ENCODE assay signal across 8 mouse cellular contexts in the genomic region with DNA sequence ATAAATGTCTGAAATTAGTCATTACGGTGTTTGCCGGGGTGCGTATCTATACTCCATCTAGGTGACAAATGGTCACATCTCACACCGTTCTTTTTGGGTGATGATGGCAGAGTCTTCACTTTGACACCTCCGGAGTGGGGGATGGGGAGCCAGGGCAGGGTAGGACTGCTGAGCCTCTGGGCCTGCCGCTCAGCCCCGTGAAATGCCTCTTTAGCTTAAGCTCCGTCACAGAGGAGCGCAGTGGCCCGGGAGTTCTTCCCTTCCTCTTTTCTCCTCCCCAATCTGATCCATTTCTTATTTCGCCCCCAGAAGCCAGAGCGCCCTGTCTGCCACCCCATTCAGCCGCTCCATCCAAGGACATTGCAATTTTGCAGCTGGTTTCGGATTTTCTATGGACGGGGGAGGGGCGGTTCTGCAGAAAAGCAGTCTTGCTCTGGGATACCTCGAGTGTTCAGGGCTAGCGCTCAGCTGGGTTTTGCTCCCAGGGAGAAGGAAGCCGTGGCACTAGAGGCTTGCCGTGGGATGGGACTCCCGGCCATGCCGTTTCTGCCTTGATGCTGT. TPM values are rescaled to one million over a fixed set of nuclear protein-coding genes. Genes with fewer than 3 reads are reported as not detected.
DNase-seq lines count a peak whose midpoint lies in the region; ATAC-seq lines count a peak whose summit lies in the region.

No protein-coding gene starts in this region.

- no peak for ATAC-seq in lung, embryonic 15.5 days (ENCODE audit: borderline replicate concordance, extremely low read depth, low FRiP score, low TSS enrichment)
- peak; percentile 12; the same call in 1 of the 2 replicates for ATAC-seq in hindbrain, embryonic 13.5 days (ENCODE audit: low FRiP score)
- no peak for ATAC-seq in neural tube, embryonic 13.5 days (ENCODE audit: low read depth)

- no peak overlapping the region for H3K9ac ChIP-seq in lung, embryonic 15.5 days
- H3K9ac ChIP-seq in hindbrain, embryonic 13.5 days: peak overlapping the region; percentile 21; the same call in 1 of the 2 replicates
- H3K9ac ChIP-seq in neural tube, embryonic 13.5 days: no peak overlapping the region; the same call in 1 of the 2 replicates

- H3K4me3 ChIP-seq in lung, embryonic 15.5 days: no peak overlapping the region
- no peak overlapping the region for H3K4me3 ChIP-seq in hindbrain, embryonic 13.5 days
- H3K4me3 ChIP-seq in neural tube, embryonic 13.5 days: no peak overlapping the region

- H3K36me3 ChIP-seq in lung, embryonic 15.5 days: no peaks in the 10 kb centered on the region
- H3K36me3 ChIP-seq in hindbrain, embryonic 13.5 days: no peaks in the 10 kb centered on the region
- no peaks in the 10 kb centered on the region for H3K36me3 ChIP-seq in neural tube, embryonic 13.5 days

- H3K27me3 ChIP-seq in lung, embryonic 15.5 days: peaks cover 44% of the 10 kb centered on the region
- H3K27me3 ChIP-seq in hindbrain, embryonic 13.5 days: 0 out of 2 replicates have a peak, but pooled peaks cover 5% of the 10 kb centered on the region
- peaks cover 5% of the 10 kb centered on the region; the same call in 1 of the 2 replicates for H3K27me3 ChIP-seq in neural tube, embryonic 13.5 days

- H3K4me2 ChIP-seq in lung, embryonic 15.5 days: peak overlapping the region; percentile 35
- H3K4me2 ChIP-seq in hindbrain, embryonic 13.5 days: peak overlapping the region; percentile 38
- H3K4me2 ChIP-seq in neural tube, embryonic 13.5 days: peak overlapping the region; percentile 29

- WGBS in lung, embryonic 15.5 days: 13% methylated on average over 22 of the region's 22 CpGs
- WGBS in hindbrain, embryonic 13.5 days: 7% methylated on average over 22 of the region's 22 CpGs
- 12% methylated on average over 22 of the region's 22 CpGs for WGBS in neural tube, embryonic 13.5 days

- no peaks in the 10 kb centered on the region for H3K9me3 ChIP-seq in lung, embryonic 15.5 days
- no peaks in the 10 kb centered on the region for H3K9me3 ChIP-seq in hindbrain, embryonic 13.5 days
- no peaks in the 10 kb centered on the region for H3K9me3 ChIP-seq in neural tube, embryonic 13.5 days

- H3K4me1 ChIP-seq in lung, embryonic 15.5 days: peaks cover 12% of the 10 kb centered on the region; the same call in 1 of the 2 replicates
- H3K4me1 ChIP-seq in hindbrain, embryonic 13.5 days (replicated peaks): peaks cover 85% of the 10 kb centered on the region
- peaks cover 81% of the 10 kb centered on the region for H3K4me1 ChIP-seq in neural tube, embryonic 13.5 days (replicated peaks)

- DNase-seq in embryo, embryonic 11 days: peak; percentile 57
- DNase-seq in embryo, embryonic 9.5 days (ENCODE audit: extremely low spot score): no peak
- no peak for DNase-seq in lung, postnatal 36 days
- no peak for DNase-seq in cerebellum, adult 9-10 months
- DNase-seq in thymus, postnatal 10 days (ENCODE audit: low spot score in 2 of 2): no peak

- H3K27ac ChIP-seq in lung, embryonic 15.5 days: no peak overlapping the region
- peak overlapping the region; percentile 69 for H3K27ac ChIP-seq in hindbrain, embryonic 13.5 days
- H3K27ac ChIP-seq in neural tube, embryonic 13.5 days (replicated peaks): peak overlapping the region; percentile 33; the same call in 1 of the 2 replicates

RNA-seq across cellular contexts. Expression of gene Gm11733, which starts 43.2 kb away (rescaled TPM):
- polyA plus RNA-seq in lung, embryonic 15.5 days (2015; fragmentation: Nextera tagmentation; extraction: Ambion mirVana): 0.06 TPM in 1 of 2 replicates, not detected in the other
- not detected in 2 replicates for polyA plus RNA-seq in hindbrain, embryonic 13.5 days (2015; fragmentation: Nextera tagmentation; extraction: Ambion mirVana)
- polyA plus RNA-seq in neural tube, embryonic 13.5 days (2015; fragmentation: Nextera tagmentation; extraction: Ambion mirVana): not detected in 2 replicates
